Mouse (Mus musculus) G1E (cell line): ENCODE results near the gene Ccm2.

Experiments
- CTCF ChIP-seq: IDR thresholded peaks from 2 replicates; pipeline ENCODE4 v1.5.1; 2012; ENCODE audit warnings: low read depth, low read length, inconsistent platforms, mixed read lengths
- TAL1 ChIP-seq: conservative IDR thresholded peaks from 2 replicates; pipeline ENCODE4 v1.6.1; 2012; ENCODE audit warnings: low read depth, low read length, inconsistent platforms, mixed read lengths

GRCm38 (mm10) chr11:6579361-6579760, 32.7 kb downstream of the Ccm2 start:
- TF ChIP-seq CTCF, result no peak
- no peak for TF ChIP-seq TAL1
